Mouse (Mus musculus): ENCODE data around the gene Herpud1.

- TF ChIP-seq CTCF (IDR thresholded peaks at IDR 0.05; ENCODE audit: borderline replicate concordance, control insufficient read depth, extremely low read depth, insufficient read depth, low read length, poor library complexity) (no peak), POLR2A (IDR thresholded peaks at IDR 0.05; ENCODE audit: control insufficient read depth, extremely low read depth, insufficient read depth, low read length, poor library complexity) (no peak)
Measured at GRCm38 (mm10) chr8:94345657-94346056, 40.6 kb upstream of the Herpud1 start.
